ENCODE assay signal across 9 mouse cellular contexts in the genomic region with DNA sequence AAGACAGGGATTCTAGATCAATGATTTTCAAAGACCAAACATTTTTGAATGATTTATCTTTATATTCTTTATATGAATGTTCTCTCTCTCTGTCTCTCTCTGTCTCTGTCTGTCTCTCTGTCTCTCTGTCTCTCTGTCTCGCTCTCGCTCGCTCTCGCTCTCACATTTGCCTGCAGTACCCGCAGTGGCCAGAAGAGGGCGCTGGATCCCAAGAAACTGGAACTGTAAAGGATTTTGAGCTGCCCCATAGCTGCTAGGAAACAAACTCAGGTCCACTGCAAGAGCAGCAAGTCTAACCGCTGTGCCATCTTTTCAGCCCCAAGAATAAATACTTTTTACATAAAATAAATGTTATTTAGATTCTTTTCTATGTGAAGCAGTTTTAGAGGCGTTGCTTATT.
DNase-seq lines count a peak whose midpoint lies in the region; ATAC-seq lines count a peak whose summit lies in the region.
"Had no signal": no experiment of that assay in that cellular context is flagged by ENCODE, and none has a peak within 500 bp of the region (broad histone marks: within the 10 kb centered on the region; RNA-seq: fewer than 3 reads in every experiment).

No protein-coding gene starts in this region.

- no peak for ATAC-seq in intestine, embryonic 14.5 days (replicated peaks; ENCODE audit: low FRiP score, low TSS enrichment, low read depth)
- no peak for ATAC-seq in intestine, embryonic 16.5 days

- no peak overlapping the region for H3K4me3 ChIP-seq in intestine, embryonic 14.5 days (ENCODE audit: low read depth, low read length)
- H3K4me3 ChIP-seq in intestine, embryonic 16.5 days (ENCODE audit: low read length): no peak overlapping the region
- H3K4me3 ChIP-seq: limb, embryonic 15.5 days had no signal

- no peaks in the 10 kb centered on the region for H3K4me1 ChIP-seq in intestine, embryonic 14.5 days (replicated peaks; ENCODE audit: control insufficient read depth, insufficient read depth, low read length)
- H3K4me1 ChIP-seq in intestine, embryonic 16.5 days (ENCODE audit: control insufficient read depth, insufficient read depth, low read length): no peaks in the 10 kb centered on the region
- H3K4me1 ChIP-seq: limb, embryonic 15.5 days had no signal

- H3K36me3 ChIP-seq in intestine, embryonic 14.5 days (ENCODE audit: control insufficient read depth, insufficient read depth, low read length): no peaks in the 10 kb centered on the region
- H3K36me3 ChIP-seq in intestine, embryonic 16.5 days (ENCODE audit: control insufficient read depth, insufficient read depth, low read length): no peaks in the 10 kb centered on the region
- H3K36me3 ChIP-seq: limb, embryonic 15.5 days had no signal

- no peaks in the 10 kb centered on the region for H3K9me3 ChIP-seq in intestine, embryonic 14.5 days (ENCODE audit: control insufficient read depth, low read length)
- no peaks in the 10 kb centered on the region for H3K9me3 ChIP-seq in intestine, embryonic 16.5 days (ENCODE audit: control insufficient read depth, low read length)
- H3K9me3 ChIP-seq: limb, embryonic 15.5 days had no signal

- no peak overlapping the region for H3K9ac ChIP-seq in intestine, embryonic 14.5 days (ENCODE audit: low read length)
- no peak overlapping the region for H3K9ac ChIP-seq in intestine, embryonic 16.5 days (ENCODE audit: low read depth, low read length)
- H3K9ac ChIP-seq: limb, embryonic 15.5 days had no signal

- H3K4me2 ChIP-seq in intestine, embryonic 14.5 days (ENCODE audit: low read length): no peak overlapping the region
- no peak overlapping the region for H3K4me2 ChIP-seq in intestine, embryonic 16.5 days (ENCODE audit: low read depth, low read length)
- H3K4me2 ChIP-seq: limb, embryonic 15.5 days had no signal

- no peaks in the 10 kb centered on the region for H3K27me3 ChIP-seq in intestine, embryonic 14.5 days (replicated peaks; ENCODE audit: control insufficient read depth, insufficient read depth, low read length)
- no peaks in the 10 kb centered on the region for H3K27me3 ChIP-seq in intestine, embryonic 16.5 days (replicated peaks; ENCODE audit: control insufficient read depth, insufficient read depth, low read length)
- H3K27me3 ChIP-seq: limb, embryonic 15.5 days had no signal

- DNase-seq in intestine, embryonic 14.5 days (ENCODE audit: low spot score): peak; percentile 67
- peak; percentile 15 for DNase-seq in 416B (ENCODE audit: low read depth)
- peak; percentile 25 for DNase-seq in ES-CJ7 (ENCODE audit: low read depth, low spot score)
- DNase-seq in cerebellum, adult 9-10 months: peak; percentile 20
- peak; percentile 40 to 52 for DNase-seq in kidney, postnatal 25 days
- DNase-seq in spleen, postnatal 4 days (ENCODE audit: low spot score in 2 of 2): peak; percentile 14 to 77
- no peak for DNase-seq in frontal cortex, postnatal 14 days (ENCODE audit: low spot score in 2 of 2)

- no peak overlapping the region for H3K27ac ChIP-seq in intestine, embryonic 14.5 days (ENCODE audit: low read depth)
- no peak overlapping the region for H3K27ac ChIP-seq in intestine, embryonic 16.5 days (ENCODE audit: low read length)
- H3K27ac ChIP-seq: limb, embryonic 15.5 days had no signal

- WGBS in intestine, embryonic 14.5 days: 46% methylated on average over 8 of the region's 8 CpGs
- 41% methylated on average over 8 of the region's 8 CpGs for WGBS in intestine, embryonic 16.5 days

Comparison
In these comparisons a context has a peak if more than half of its experiments do, and no peak if none do; other contexts are left out.
1. DNase-seq: peak in intestine, embryonic 14.5 days (single experiment), 416B (single experiment), ES-CJ7 (single experiment), cerebellum, adult 9-10 months (single experiment), kidney, postnatal 25 days (2 of 2) and spleen, postnatal 4 days (2 of 2); none in frontal cortex, postnatal 14 days (0 of 2).